Mouse (Mus musculus) C3H10T1/2 (cell line): ENCODE data around the gene Ccdc88b. TPM values are rescaled to one million over a fixed set of nuclear protein-coding genes. Genes with fewer than 3 reads are reported as not detected.

Experiments used
- polyA plus RNA-seq, 2 experiments: library from polyadenylated mRNA; unstranded; fragments of >200 nt; fragmentation: generic; extraction: Trizol; gene quantifications; one replicate each; pipeline ENCODE4 v1.2.1; 2012; ENCODE audit warnings: missing spikeins in 2 of 2

Gene Ccdc88b
- polyA plus RNA-seq: under 1 TPM; 0.08 to 0.25 TPM

GRCm38 (mm10) chr19:6858031-6858430 lies at the start of gene Ccdc88b:
TSS of gene Ccdc88b (minus strand) at chr19:6858211.

GRCm38 (mm10) chr19:6840475-6841291 lies 17.3 kb downstream of the Ccdc88b start, which contains the start of gene Rps6ka4:
TSS of gene Rps6ka4 (minus strand) at chr19:6840636.

Other genes with a start within 250 kb of the Ccdc88b start
- gene Rps6ka4, start 17.6 kb downstream of the Ccdc88b start, polyA plus RNA-seq: 10 to 100 TPM; 52.0 to 84.8 TPM
- 100 to 1,000 TPM; 375 to 622 TPM for gene Trmt112, start 51.5 kb upstream of the Ccdc88b start, polyA plus RNA-seq
- gene Prdx5, start 51.9 kb upstream of the Ccdc88b start, polyA plus RNA-seq: 100 to 1,000 TPM; 235 to 247 TPM
- 10 to 100 TPM; 14.9 to 28.8 TPM for gene Esrra, start 63.6 kb upstream of the Ccdc88b start, polyA plus RNA-seq
- under 1 TPM in 1 of 2 experiments, not detected in 1; 0.34 TPM for gene Catsperz, start 67.2 kb upstream of the Ccdc88b start, polyA plus RNA-seq
- gene Kcnk4, start 76.3 kb upstream of the Ccdc88b start, polyA plus RNA-seq: under 1 TPM; 0.08 to 0.28 TPM
- gene Bad, start 83.7 kb upstream of the Ccdc88b start, polyA plus RNA-seq: 100 to 1,000 TPM; 155 to 180 TPM
- 10 to 100 TPM; 42.4 to 50.3 TPM for gene Gpr137, start 84.3 kb upstream of the Ccdc88b start, polyA plus RNA-seq
- gene Ppp1r14b, start 116.8 kb upstream of the Ccdc88b start, polyA plus RNA-seq: 1,000 to 10,000 TPM in 1 of 2 experiments, 100 to 1,000 TPM in 1; 321 to 1,838 TPM
- gene Plcb3, start 118.3 kb upstream of the Ccdc88b start, polyA plus RNA-seq: 10 to 100 TPM; 14.8 to 39.5 TPM
- gene Fkbp2, start 122.3 kb upstream of the Ccdc88b start, polyA plus RNA-seq: 100 to 1,000 TPM; 263 to 273 TPM
- gene Vegfb, start 129.4 kb upstream of the Ccdc88b start, polyA plus RNA-seq: 100 to 1,000 TPM in 1 of 2 experiments, 10 to 100 TPM in 1; 97.7 to 101 TPM
- gene Dnajc4, start 134.4 kb upstream of the Ccdc88b start, polyA plus RNA-seq: 10 to 100 TPM; 23.6 to 59.0 TPM
- 10 to 100 TPM; 31.2 to 50.1 TPM for gene Nudt22, start 137.9 kb upstream of the Ccdc88b start, polyA plus RNA-seq
- gene Trpt1, start 137.9 kb upstream of the Ccdc88b start, polyA plus RNA-seq: 10 to 100 TPM in 1 of 2 experiments, 1 to 10 TPM in 1; 9.2 to 18.4 TPM
- gene Fermt3, start 161.3 kb upstream of the Ccdc88b start, polyA plus RNA-seq: under 1 TPM; 0.14 to 0.52 TPM
- 100 to 1,000 TPM; 158 to 173 TPM for gene Stip1, start 181.8 kb upstream of the Ccdc88b start, polyA plus RNA-seq
- 10 to 100 TPM; 11.8 to 33.4 TPM for gene Macrod1, start 198.6 kb upstream of the Ccdc88b start, polyA plus RNA-seq
- 1 to 10 TPM in 1 of 2 experiments, under 1 TPM in 1; 0.02 to 1.1 TPM for gene Flrt1, start 247.5 kb upstream of the Ccdc88b start, polyA plus RNA-seq